Mouse (Mus musculus) kidney, adult 2 months (tissue): ENCODE results near the gene Kcnj6.

Source experiments
- CTCF ChIP-seq: fragments of 200-500 bp; conservative IDR thresholded peaks from 2 replicates; pipeline ENCODE4 v1.5.1; 2011; ENCODE audit warnings: low read depth, mild to moderate bottlenecking, control low read depth, low read length, moderate library complexity, mixed read lengths; ENCODE audit not compliant: insufficient read depth, insufficient read length
- POLR2A ChIP-seq: fragments of 200-500 bp; IDR thresholded peaks from one replicate; pipeline ENCODE4 v1.6.1; 2011; ENCODE audit warnings: low read depth, low read length, control low read depth

GRCm38 (mm10) chr16:94789958-94790357 lies 207.5 kb downstream of the Kcnj6 start:
- TF ChIP-seq POLR2A (no peak), CTCF (peak; percentile 69)
